Mouse (Mus musculus): ENCODE data around the gene Zfp503.

The Zfp503 gene

GRCm38 (mm10) chr14:21968978-21969377 lies 20.4 kb downstream of the Zfp503 start:
- no peak for DNase-seq (ENCODE audit: low read depth)

- DNase-seq (ENCODE audit: low read depth): no peak
Observed at GRCm38 (mm10) chr14:21967375-21968010, 21.9 kb downstream of the Zfp503 start.

GRCm38 (mm10) chr14:21966276-21966675 lies 23.1 kb downstream of the Zfp503 start:
- DNase-seq (ENCODE audit: low read depth): no peak

GRCm38 (mm10) chr14:21962381-21963050 lies 26.9 kb downstream of the Zfp503 start:
- DNase-seq (ENCODE audit: low read depth): no peak

- no peak for DNase-seq (ENCODE audit: low read depth)
Observed at GRCm38 (mm10) chr14:21959243-21959642, 30.2 kb downstream of the Zfp503 start.

GRCm38 (mm10) chr14:21958643-21959042 lies 30.8 kb downstream of the Zfp503 start:
- no peak for DNase-seq (ENCODE audit: low read depth)

GRCm38 (mm10) chr14:21952541-21952940 lies 36.9 kb downstream of the Zfp503 start:
- no peak for DNase-seq (ENCODE audit: low read depth)

GRCm38 (mm10) chr14:21951896-21952523 lies 37.4 kb downstream of the Zfp503 start:
- DNase-seq (ENCODE audit: low read depth): no peak

- peak; percentile 31 for DNase-seq (ENCODE audit: low read depth)
Observed at GRCm38 (mm10) chr14:21944946-21945345, 44.5 kb downstream of the Zfp503 start.

GRCm38 (mm10) chr14:21941581-21941980 lies 47.8 kb downstream of the Zfp503 start:
- no peak for DNase-seq (ENCODE audit: low read depth)

- DNase-seq (ENCODE audit: low read depth): no peak
Observed at GRCm38 (mm10) chr14:21937116-21937515, 52.3 kb downstream of the Zfp503 start.

GRCm38 (mm10) chr14:21936102-21936630 lies 53.2 kb downstream of the Zfp503 start:
- DNase-seq (ENCODE audit: low read depth): no peak
